ENCODE assay signal across 23 mouse cellular contexts in the genomic region with DNA sequence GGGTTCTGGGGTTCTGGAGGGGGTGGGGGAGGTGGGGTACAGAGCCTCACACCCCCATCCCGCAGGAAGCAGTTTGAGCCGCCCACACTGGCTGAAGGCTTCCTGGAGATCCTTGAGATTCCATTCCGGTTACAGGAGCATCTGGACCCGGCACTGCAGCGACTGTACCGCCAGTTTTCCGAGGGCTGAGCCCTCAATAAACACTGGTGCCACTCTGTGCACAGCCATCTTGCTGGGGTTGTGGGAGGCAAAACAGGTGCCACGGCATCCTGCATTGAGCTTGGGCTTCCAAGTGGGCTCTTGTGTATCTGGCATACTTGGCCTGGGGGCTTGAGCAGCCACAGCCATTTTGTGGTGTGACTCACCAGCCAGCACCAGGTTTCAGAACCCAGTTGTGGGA.
"Had no signal": no experiment of that assay in that cellular context is flagged by ENCODE, and none has a peak within 500 bp of the region (broad histone marks: within the 10 kb centered on the region; RNA-seq: fewer than 3 reads in every experiment).

No protein-coding gene starts in this region.

- H3K27me3 ChIP-seq: limb, embryonic 13.5 days; liver, embryonic 12.5 days; liver, embryonic 15.5 days; lung, embryonic 15.5 days; megakaryocyte, embryonic 14.5 days; midbrain, embryonic 15.5 days; neural tube, embryonic 12.5 days; neural tube, embryonic 15.5 days had no signal

- DNase-seq: kidney, adult 9 months; kidney, postnatal 14 days; kidney, postnatal 4 days; layer of hippocampus, adult 9-11 months; liver; lung, adult 18-20 months; lung, postnatal 10 days; lung, postnatal 36 days; right cerebral cortex, adult 18-20 months; right cerebral cortex, postnatal 14 days; right cerebral cortex, postnatal 4 days; thymus, adult 18-20 months; thymus, postnatal 36 days had no signal

- H3K9ac ChIP-seq: limb, embryonic 13.5 days; liver, embryonic 12.5 days; liver, embryonic 15.5 days; lung, embryonic 15.5 days; midbrain, embryonic 15.5 days; neural tube, embryonic 12.5 days; neural tube, embryonic 15.5 days had no signal

- H3K4me3 ChIP-seq: limb, embryonic 13.5 days; liver, embryonic 12.5 days; liver, embryonic 15.5 days; lung, embryonic 15.5 days; megakaryocyte, embryonic 14.5 days; midbrain, embryonic 15.5 days; neural tube, embryonic 12.5 days; neural tube, embryonic 15.5 days had no signal

- H3K4me2 ChIP-seq: limb, embryonic 13.5 days; liver, embryonic 12.5 days; liver, embryonic 15.5 days; lung, embryonic 15.5 days; midbrain, embryonic 15.5 days; neural tube, embryonic 12.5 days; neural tube, embryonic 15.5 days had no signal

- H3K27ac ChIP-seq: limb, embryonic 10.5 days; limb, embryonic 13.5 days; liver, embryonic 12.5 days; liver, embryonic 15.5 days; lung, embryonic 15.5 days; midbrain, embryonic 10.5 days; midbrain, embryonic 15.5 days; neural tube, embryonic 12.5 days; neural tube, embryonic 15.5 days had no signal

- H3K9me3 ChIP-seq: limb, embryonic 10.5 days; limb, embryonic 13.5 days; liver, embryonic 12.5 days; liver, embryonic 15.5 days; lung, embryonic 15.5 days; megakaryocyte, embryonic 14.5 days; midbrain, embryonic 10.5 days; midbrain, embryonic 15.5 days; neural tube, embryonic 12.5 days; neural tube, embryonic 15.5 days had no signal

- ATAC-seq: liver, embryonic 12.5 days; midbrain, embryonic 15.5 days had no signal
